Mouse (Mus musculus) embryonic facial prominence, embryonic 13.5 days (tissue): ENCODE results near the gene Itgb8. TPM values are rescaled to one million over a fixed set of nuclear protein-coding genes. Genes with fewer than 3 reads are reported as not detected.

Source experiments
- ATAC-seq: fragments of 200-750 bp; cut with Nextera tagmentation; 2 replicates; pipeline ENCODE4 v1.8.0; 2017; ENCODE audit warnings: low read depth; ENCODE audit not compliant: insufficient number of reproducible peaks, insufficient read depth, low FRiP score, low TSS enrichment
- H3K27ac ChIP-seq: fragments of 300-500 bp; sonication (generic); 2 replicates; pipeline ENCODE4 v1.5.1; 2015; ENCODE audit warnings: moderate library complexity, mild to moderate bottlenecking, inconsistent platforms
- H3K27me3 ChIP-seq: fragments of 300-500 bp; sonication (generic); 2 replicates; pipeline ENCODE4 v1.6.1; 2015; ENCODE audit warnings: mild to moderate bottlenecking, inconsistent platforms
- H3K36me3 ChIP-seq: fragments of 300-500 bp; sonication (generic); 2 replicates; pipeline ENCODE4 v1.6.1; 2015; ENCODE audit warnings: mild to moderate bottlenecking, inconsistent platforms
- H3K4me1 ChIP-seq: fragments of 300-500 bp; sonication (generic); 2 replicates; pipeline ENCODE4 v1.6.1; 2015; ENCODE audit warnings: inconsistent platforms
- H3K4me2 ChIP-seq: fragments of 300-500 bp; sonication (generic); 2 replicates; pipeline ENCODE4 v1.6.1; 2015; ENCODE audit warnings: moderate library complexity, mild to moderate bottlenecking, inconsistent platforms
- H3K4me3 ChIP-seq: fragments of 300-500 bp; sonication (generic); 2 replicates; pipeline ENCODE4 v1.5.1; 2015; ENCODE audit warnings: mild to moderate bottlenecking, inconsistent platforms
- H3K9ac ChIP-seq: fragments of 300-500 bp; sonication (generic); 2 replicates; pipeline ENCODE4 v1.6.1; 2015; ENCODE audit warnings: mild to moderate bottlenecking, inconsistent platforms
- H3K9me3 ChIP-seq: fragments of 300-500 bp; sonication (generic); 2 replicates; pipeline ENCODE4 v1.6.1; 2016; ENCODE audit warnings: inconsistent platforms
- WGBS: fragments of 180-500 bp; shearing (Covaris S2); methylation state at CpG from one replicate; pipeline ENCODE4 v1.1.7; 2015; ENCODE audit warnings: mixed read lengths; 5-methylcytosine and 5-hydroxymethylcytosine counted together
- polyA plus RNA-seq: library from polyadenylated mRNA; unstranded; fragments of >200 nt; fragmentation: Nextera tagmentation; extraction: Ambion mirVana; gene quantifications from 2 replicates; pipeline ENCODE4 v1.2.1, GENCODE M21; 2015

Itgb8 gene
- polyA plus RNA-seq, 1 experiment from 2014 or later: 3.2 TPM

DNA sequence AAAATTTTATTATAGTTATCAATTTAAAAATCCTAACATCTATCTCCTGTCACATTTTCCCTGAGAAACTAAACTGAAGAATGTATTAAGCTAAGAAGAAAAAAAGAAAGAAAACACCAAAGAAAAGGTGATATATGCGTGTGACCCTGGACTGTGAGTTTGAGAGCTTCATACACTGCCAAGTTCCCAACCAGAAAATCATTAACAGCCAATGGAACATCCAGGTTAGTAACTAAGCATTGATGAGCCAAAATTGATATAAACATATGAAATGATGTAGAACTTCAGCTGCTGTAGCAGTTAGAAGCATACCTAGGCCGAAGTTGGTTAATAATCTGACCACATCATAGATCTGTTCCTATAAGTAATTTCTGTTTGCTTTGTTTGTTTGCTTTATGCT lies 6.8 kb downstream of the Itgb8 start:
- Histone ChIP-seq H3K27me3 (no peaks in the 10 kb centered on the region), H3K9ac (no peak overlapping the region), H3K4me1 (peaks cover under 1% of the 10 kb centered on the region; the same call in 1 of the 2 replicates), H3K9me3 (no peaks in the 10 kb centered on the region), H3K4me3 (no peak overlapping the region), H3K4me2 (no peak overlapping the region), H3K27ac (no peak overlapping the region), H3K36me3 (no peaks in the 10 kb centered on the region)
- ATAC-seq: no peak
- 94% methylated on average over 2 of the region's 2 CpGs for WGBS

DNA sequence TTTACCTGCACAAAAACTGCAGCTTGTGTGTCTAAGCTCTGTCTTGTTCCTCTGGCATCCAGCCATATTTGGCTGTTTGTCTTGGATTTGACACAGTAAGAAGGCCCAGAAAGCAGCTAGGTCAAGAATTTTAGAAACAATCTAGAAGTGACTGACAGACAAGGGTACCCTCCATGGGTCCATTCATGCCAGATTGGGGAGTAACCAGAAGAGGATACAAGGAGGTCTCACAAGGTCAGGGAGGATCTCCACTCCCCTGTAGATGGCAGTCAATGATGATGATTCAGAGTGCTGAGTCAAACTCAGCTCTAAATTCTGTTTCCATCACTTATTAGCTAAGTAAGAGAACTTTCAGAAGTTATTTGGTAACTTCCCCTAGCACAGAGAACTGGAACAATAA lies 8.2 kb downstream of the Itgb8 start:
- H3K4me3 ChIP-seq: no peak overlapping the region
- H3K27me3 ChIP-seq: no peaks in the 10 kb centered on the region
- H3K9me3 ChIP-seq: no peaks in the 10 kb centered on the region
- no peak overlapping the region for H3K4me2 ChIP-seq
- H3K4me1 ChIP-seq: no peaks in the 10 kb centered on the region
- no peak overlapping the region for H3K27ac ChIP-seq
- H3K9ac ChIP-seq: no peak overlapping the region
- no peak for ATAC-seq
- no peaks in the 10 kb centered on the region for H3K36me3 ChIP-seq

DNA sequence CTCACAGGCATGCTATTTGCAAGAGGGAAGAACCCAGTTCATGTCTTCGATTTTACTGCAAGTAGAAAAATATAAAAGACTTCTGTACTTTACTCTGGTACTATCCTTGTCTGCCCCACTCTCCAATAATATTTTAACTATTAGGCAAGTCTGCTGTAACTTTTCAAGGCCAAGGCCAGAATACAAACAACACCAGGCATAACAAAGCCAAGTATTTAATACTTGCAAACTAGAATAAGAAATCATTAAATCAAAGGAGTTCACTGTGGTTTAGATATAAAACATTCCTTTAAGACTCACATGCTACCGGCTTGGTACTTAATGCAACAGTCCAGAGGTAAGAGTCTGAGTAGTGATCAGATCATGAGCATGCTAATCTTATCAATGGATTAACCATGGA lies 9.0 kb downstream of the Itgb8 start:
- H3K4me3 ChIP-seq: no peak overlapping the region
- H3K9ac ChIP-seq: no peak overlapping the region
- no peaks in the 10 kb centered on the region for H3K9me3 ChIP-seq
- H3K4me2 ChIP-seq: no peak overlapping the region
- H3K4me1 ChIP-seq: no peaks in the 10 kb centered on the region
- WGBS: 93% methylated on average over 2 of the region's 2 CpGs
- no peak overlapping the region for H3K27ac ChIP-seq
- ATAC-seq: no peak
- no peaks in the 10 kb centered on the region for H3K27me3 ChIP-seq
- H3K36me3 ChIP-seq: no peaks in the 10 kb centered on the region

DNA sequence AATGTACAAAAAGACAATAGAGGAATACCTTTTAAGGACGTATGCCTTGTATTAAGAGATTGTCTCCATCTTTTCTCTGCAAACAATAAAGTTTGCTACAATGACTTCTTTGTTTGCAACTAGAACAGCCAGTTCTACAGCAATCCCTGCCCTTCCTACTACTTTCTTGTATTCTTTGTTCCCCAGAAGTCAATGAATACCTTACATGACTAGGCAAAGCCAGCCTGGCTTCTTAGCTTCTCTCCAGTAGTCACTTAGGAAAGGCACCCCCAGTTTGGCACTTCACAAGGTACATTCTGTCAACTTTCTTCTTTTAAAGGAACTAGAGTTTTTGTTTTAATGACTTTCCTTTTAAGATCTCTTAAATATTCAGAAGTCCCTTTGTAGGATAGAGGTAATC lies 10.7 kb downstream of the Itgb8 start:
- Histone ChIP-seq H3K27me3 (no peaks in the 10 kb centered on the region), H3K4me2 (no peak overlapping the region), H3K4me1 (no peaks in the 10 kb centered on the region), H3K9ac (no peak overlapping the region), H3K9me3 (no peaks in the 10 kb centered on the region), H3K4me3 (no peak overlapping the region), H3K36me3 (no peaks in the 10 kb centered on the region), H3K27ac (no peak overlapping the region)
- ATAC-seq: no peak
- WGBS: 52% methylated on average over 1 of the region's 1 CpGs

DNA sequence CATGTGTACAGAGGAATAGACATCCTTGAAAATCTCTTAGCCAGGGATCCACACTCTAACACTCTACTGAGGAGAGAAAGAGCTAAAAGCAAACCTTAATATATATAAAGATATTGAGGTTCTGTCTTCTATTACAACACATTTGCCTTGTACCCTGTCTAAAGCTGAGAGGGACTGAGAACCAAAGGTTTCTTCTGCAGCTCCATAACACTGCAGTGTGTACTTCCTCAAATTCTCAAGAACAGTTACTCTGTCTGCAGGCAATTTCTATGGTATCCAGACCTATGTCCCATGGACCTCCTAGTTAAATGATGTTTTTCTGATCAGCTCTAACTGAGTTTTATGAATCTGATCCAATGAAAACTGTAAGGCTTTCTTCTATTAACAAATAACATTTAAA lies 13.9 kb downstream of the Itgb8 start:
- no peak overlapping the region for H3K4me2 ChIP-seq
- ATAC-seq: no peak
- H3K27ac ChIP-seq: no peak overlapping the region
- H3K9ac ChIP-seq: no peak overlapping the region
- H3K4me3 ChIP-seq: no peak overlapping the region
- H3K9me3 ChIP-seq: no peaks in the 10 kb centered on the region
- no peaks in the 10 kb centered on the region for H3K27me3 ChIP-seq
- H3K4me1 ChIP-seq: no peaks in the 10 kb centered on the region
- H3K36me3 ChIP-seq: no peaks in the 10 kb centered on the region

DNA sequence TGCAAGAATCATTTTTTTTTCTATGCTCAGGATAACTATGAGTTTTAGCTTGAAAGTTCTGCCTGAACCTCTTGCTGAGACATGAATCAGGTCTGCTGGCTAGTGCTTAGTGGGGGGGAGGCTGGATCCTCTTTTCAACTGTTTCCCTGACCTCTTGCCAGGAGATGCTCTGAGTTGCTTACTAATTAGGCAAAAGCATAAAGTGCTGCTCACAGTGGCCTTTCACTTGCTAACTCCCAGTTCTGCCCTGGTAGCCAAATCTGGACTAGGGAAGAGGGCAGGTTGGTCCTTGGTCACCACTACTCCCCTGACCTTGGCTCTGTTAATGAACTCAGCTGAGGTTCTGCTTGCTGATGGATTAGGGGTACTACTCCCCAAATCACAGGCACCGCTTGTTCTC lies 19.2 kb downstream of the Itgb8 start:
- Histone ChIP-seq H3K36me3 (no peaks in the 10 kb centered on the region), H3K27me3 (no peaks in the 10 kb centered on the region), H3K27ac (no peak overlapping the region), H3K9me3 (no peaks in the 10 kb centered on the region), H3K4me3 (no peak overlapping the region), H3K9ac (no peak overlapping the region), H3K4me1 (no peaks in the 10 kb centered on the region), H3K4me2 (no peak overlapping the region)
- 86% methylated on average over 1 of the region's 1 CpGs for WGBS
- ATAC-seq: no peak

DNA sequence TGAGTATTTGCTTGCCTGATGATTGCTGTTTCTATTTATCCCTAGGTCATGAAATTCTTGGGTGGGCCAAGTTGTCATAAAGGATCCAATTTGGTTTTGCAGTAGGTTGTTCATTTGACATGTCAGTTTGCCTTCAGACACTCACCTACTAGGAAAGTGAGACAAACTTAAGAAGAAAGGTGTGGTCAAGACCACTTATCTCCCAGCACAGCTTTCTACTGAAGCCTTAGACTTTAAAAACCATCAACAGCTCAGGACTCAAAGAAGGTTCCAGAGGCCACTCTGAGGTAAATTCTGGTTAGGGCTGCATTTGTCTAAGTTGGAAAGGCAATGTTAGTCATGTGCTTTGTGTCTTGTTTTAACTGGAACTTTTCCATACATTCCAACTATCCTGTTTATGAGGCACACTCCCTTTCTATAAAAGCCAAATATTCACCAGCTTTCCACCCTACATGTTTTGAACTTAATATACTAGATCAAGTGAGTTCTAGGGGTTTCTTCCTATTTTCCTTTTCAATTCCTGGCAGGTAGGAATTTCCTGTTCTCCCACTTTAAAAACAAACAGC lies 20.8 kb downstream of the Itgb8 start:
- Histone ChIP-seq H3K27ac (no peak overlapping the region), H3K4me3 (no peak overlapping the region), H3K27me3 (no peaks in the 10 kb centered on the region), H3K9ac (no peak overlapping the region), H3K4me1 (no peaks in the 10 kb centered on the region), H3K36me3 (no peaks in the 10 kb centered on the region), H3K9me3 (no peaks in the 10 kb centered on the region), H3K4me2 (no peak overlapping the region)
- ATAC-seq: no peak

DNA sequence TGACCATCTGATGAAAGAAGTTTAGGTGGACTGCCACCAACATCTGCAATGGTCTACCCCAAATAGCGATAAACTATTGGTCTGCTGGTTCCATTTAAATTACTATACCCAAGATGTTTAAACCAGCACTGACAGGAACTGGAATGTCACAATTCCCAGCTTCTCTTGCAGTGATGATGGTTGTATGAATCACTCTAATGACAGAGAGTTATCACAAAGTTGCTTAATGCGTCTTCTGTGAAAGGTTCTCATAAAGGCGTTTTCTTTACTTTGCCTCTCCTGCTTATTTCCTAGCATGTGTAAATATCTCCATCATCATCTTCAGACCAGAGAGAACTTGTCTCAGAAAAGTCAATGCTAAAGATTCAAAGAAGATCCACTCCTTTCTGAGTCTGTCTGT lies 23.4 kb downstream of the Itgb8 start:
- Histone ChIP-seq H3K4me1 (no peaks in the 10 kb centered on the region), H3K27ac (no peak overlapping the region), H3K4me3 (no peak overlapping the region), H3K9me3 (no peaks in the 10 kb centered on the region), H3K4me2 (no peak overlapping the region), H3K9ac (no peak overlapping the region), H3K36me3 (no peaks in the 10 kb centered on the region), H3K27me3 (no peaks in the 10 kb centered on the region)
- 96% methylated on average over 3 of the region's 3 CpGs for WGBS
- no peak for ATAC-seq

DNA sequence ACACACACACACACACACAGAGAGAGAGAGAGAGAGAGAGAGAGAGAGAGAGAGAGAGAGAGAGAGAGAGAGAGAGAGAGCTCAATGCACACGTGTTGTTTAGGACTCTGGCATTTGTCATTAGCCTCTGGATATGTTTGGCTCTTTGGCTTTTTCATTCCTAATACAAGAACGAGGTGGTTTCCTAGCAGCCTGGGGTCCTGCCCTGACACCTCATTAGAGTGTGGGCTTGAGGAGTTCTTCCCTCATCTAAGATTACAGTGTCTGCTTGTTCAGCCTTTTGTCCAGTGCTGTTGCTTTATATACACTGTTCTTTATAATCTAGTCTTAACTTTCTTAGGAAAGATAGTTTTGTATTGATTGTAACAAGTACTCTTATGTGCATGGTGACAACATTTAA lies 27.1 kb downstream of the Itgb8 start:
- H3K4me3 ChIP-seq: no peak overlapping the region
- H3K9ac ChIP-seq: no peak overlapping the region
- no peak overlapping the region for H3K4me2 ChIP-seq
- WGBS: 27% methylated on average over 2 of the region's 2 CpGs
- no peaks in the 10 kb centered on the region for H3K9me3 ChIP-seq
- no peak for ATAC-seq
- no peaks in the 10 kb centered on the region for H3K27me3 ChIP-seq
- H3K27ac ChIP-seq: no peak overlapping the region
- H3K4me1 ChIP-seq: no peaks in the 10 kb centered on the region
- no peaks in the 10 kb centered on the region for H3K36me3 ChIP-seq

DNA sequence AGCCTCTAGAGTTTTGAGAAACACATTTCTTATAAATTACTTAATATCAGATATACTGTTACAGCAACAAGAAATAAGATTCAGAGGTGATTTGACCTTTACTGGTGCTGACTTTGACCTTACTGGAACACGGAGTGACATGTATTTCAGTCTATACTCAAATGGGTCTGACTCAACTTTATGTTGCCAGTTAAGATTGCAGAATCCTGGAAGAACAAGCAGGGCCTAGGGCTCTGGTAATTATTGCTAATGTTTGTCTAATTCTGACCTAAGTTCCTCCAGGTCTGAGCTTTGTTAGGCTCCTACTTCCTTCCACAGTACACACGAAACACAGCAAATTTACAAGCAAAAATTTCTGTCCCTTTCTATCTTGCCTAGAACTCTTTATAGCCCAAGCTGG lies 28.0 kb downstream of the Itgb8 start:
- Histone ChIP-seq H3K4me1 (no peaks in the 10 kb centered on the region), H3K36me3 (no peaks in the 10 kb centered on the region), H3K27me3 (no peaks in the 10 kb centered on the region), H3K4me2 (no peak overlapping the region), H3K4me3 (no peak overlapping the region), H3K27ac (no peak overlapping the region), H3K9me3 (no peaks in the 10 kb centered on the region), H3K9ac (no peak overlapping the region)
- 74% methylated on average over 2 of the region's 2 CpGs for WGBS
- ATAC-seq: no peak

DNA sequence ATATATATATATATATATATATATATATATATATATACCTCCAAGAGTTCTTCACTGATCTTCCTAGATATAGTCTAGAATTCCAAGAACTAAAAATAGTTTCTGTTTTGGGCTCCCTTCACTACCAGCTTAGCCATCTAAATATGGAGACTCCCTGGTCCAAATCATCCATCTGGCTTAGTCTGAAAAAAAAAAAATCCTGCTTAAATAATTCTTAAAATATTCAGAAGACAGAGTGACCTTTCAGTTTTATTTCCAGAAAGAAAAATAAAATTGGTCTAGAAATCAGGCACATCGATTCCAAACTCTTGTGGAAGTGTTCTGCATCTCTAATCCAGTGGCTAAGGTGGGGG lies 28.6 kb downstream of the Itgb8 start:
- no peak for ATAC-seq
- Histone ChIP-seq H3K9ac (no peak overlapping the region), H3K4me3 (no peak overlapping the region), H3K9me3 (no peaks in the 10 kb centered on the region), H3K4me1 (no peaks in the 10 kb centered on the region), H3K27ac (no peak overlapping the region), H3K36me3 (no peaks in the 10 kb centered on the region), H3K4me2 (no peak overlapping the region), H3K27me3 (no peaks in the 10 kb centered on the region)
- WGBS: 92% methylated on average over 1 of the region's 1 CpGs

DNA sequence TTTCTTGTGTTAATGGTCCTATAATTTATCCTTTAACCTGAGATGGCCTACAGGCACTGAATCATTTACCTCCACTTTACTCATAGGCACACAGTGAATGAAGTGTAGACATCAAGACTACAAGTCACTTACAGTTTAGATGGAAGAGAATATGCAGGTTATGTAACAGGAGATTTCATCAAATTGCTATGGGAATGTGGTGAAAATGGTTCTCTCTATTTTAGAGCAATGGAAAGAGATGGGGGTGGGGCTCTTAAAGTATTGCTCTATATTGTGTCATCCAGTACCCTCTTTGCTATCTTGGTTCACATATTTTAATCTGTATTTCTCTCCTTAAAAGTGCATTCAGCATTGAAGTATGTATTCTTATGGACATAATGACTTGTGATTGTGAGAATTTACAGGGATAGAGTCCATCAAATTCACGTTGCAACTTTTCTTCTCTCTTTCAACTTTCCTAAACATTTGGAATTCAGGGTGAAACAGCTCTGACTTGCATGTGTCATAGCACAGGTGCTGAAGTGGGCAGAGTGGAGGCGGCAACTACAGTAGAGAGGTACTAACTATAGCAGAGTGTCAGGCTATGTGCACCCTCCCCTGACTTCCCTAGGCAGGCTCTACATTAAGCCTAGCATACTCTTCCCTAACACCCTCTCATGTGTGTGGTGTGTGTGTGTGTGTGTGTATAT lies 29.1 kb downstream of the Itgb8 start:
- H3K36me3 ChIP-seq: no peaks in the 10 kb centered on the region
- H3K27me3 ChIP-seq: no peaks in the 10 kb centered on the region
- H3K27ac ChIP-seq: no peak overlapping the region
- H3K4me3 ChIP-seq: no peak overlapping the region
- H3K9me3 ChIP-seq: no peaks in the 10 kb centered on the region
- ATAC-seq: no peak
- WGBS: 82% methylated on average over 2 of the region's 2 CpGs
- H3K9ac ChIP-seq: no peak overlapping the region
- no peaks in the 10 kb centered on the region for H3K4me1 ChIP-seq
- no peak overlapping the region for H3K4me2 ChIP-seq

DNA sequence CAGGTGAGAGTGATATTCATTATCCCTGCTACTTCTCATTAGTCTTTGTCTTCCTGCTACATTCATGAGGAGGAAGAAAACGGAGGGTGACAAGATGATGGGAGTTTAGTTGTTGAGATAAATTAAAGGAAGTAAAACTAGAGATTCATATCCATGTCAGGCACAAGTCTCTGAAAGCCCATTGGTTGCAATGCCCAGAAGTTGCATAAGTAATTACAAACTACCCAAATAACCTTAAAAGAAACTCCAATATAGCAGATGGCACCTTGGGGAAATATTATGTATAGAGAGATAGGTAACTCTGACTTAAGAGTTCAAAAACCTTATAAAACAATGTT lies 31.2 kb downstream of the Itgb8 start:
- Histone ChIP-seq H3K27me3 (no peaks in the 10 kb centered on the region), H3K9me3 (no peaks in the 10 kb centered on the region), H3K9ac (no peak overlapping the region), H3K4me2 (no peak overlapping the region), H3K4me1 (no peaks in the 10 kb centered on the region), H3K36me3 (no peaks in the 10 kb centered on the region), H3K4me3 (no peak overlapping the region), H3K27ac (no peak overlapping the region)
- WGBS: 65% methylated on average over 1 of the region's 1 CpGs
- ATAC-seq: no peak
